Mouse (Mus musculus): Measurements from ENCODE around the gene Ankrd54.

GRCm38 (mm10) chr15:79071117-79072039 is 8.7 kb upstream of the Ankrd54 start:
- TF ChIP-seq EP300 (IDR thresholded peaks at IDR 0.05; ENCODE audit: low read depth): no peak
- peak; percentile 88 for TF ChIP-seq CTCF (IDR thresholded peaks at IDR 0.05; ENCODE audit: low read depth)
